Mouse (Mus musculus): ENCODE results near the gene Ptpn5.

DNA sequence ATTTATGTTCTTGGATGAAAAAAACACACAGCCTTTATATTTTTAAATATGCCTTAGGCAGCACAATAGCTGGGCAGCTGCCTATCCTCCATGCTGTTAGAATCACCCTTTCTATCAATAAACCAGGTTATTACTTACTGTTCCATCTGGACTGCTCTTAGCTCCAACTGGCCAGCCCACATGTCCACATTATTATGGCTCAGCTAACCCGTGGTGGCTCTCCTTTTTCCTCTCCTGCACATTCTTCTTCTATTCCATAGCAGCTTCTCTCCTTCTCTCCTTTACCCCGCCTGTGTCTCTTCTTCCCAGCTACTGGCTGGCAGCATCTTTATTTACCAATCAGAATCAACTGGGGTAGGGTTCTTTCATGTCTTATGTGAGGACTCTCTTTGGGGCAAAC, 25.0 kb upstream of the Ptpn5 start:
- TF ChIP-seq POLR2A (IDR thresholded peaks at IDR 0.05; ENCODE audit: insufficient read length, low read depth) (no peak), MAX (IDR thresholded peaks at IDR 0.05; ENCODE audit: low read depth) (no peak), USF1 (IDR thresholded peaks at IDR 0.05; ENCODE audit: low read depth) (no peak), TCF12 (IDR thresholded peaks at IDR 0.05; ENCODE audit: insufficient read depth, poor library complexity, severe bottlenecking) (no peak), SRF (IDR thresholded peaks at IDR 0.05; ENCODE audit: control insufficient read depth, insufficient read length, low read depth) (no peak), CEBPB (IDR thresholded peaks at IDR 0.05; ENCODE audit: insufficient read depth, poor library complexity, severe bottlenecking) (no peak), POLR2AphosphoS2 (IDR thresholded peaks at IDR 0.05; ENCODE audit: insufficient read length, low read depth) (no peak)
